Mouse (Mus musculus) spleen, adult 18-20 months (tissue): ENCODE measurements around the gene Umodl1.

Experiments
- DNase-seq, 2 experiments: peaks; one replicate each; pipeline ENCODE4 v3.0.0; 2022; ENCODE audit warnings: mixed read lengths in 2 of 2

Gene Umodl1

GRCm38 (mm10) chr17:30954340-30954739, at the start of gene Umodl1:
TSS of gene Umodl1 (plus strand) at chr17:30954640.
- DNase-seq, result no peak

- no peak for DNase-seq
These were observed 46.9 kb upstream of the Umodl1 start for GRCm38 (mm10) chr17:30907577-30907976.

GRCm38 (mm10) chr17:30910866-30911731, 43.3 kb upstream of the Umodl1 start:
- no peak for DNase-seq

- no peak for DNase-seq
These were observed 42.7 kb upstream of the Umodl1 start for GRCm38 (mm10) chr17:30911732-30912088.

- DNase-seq, result no peak
These were observed 41.9 kb upstream of the Umodl1 start for GRCm38 (mm10) chr17:30912536-30912935.

- no peak for DNase-seq
These were observed 40.2 kb upstream of the Umodl1 start for GRCm38 (mm10) chr17:30914264-30914663.

- DNase-seq, result no peak
These were observed 30.9 kb upstream of the Umodl1 start for GRCm38 (mm10) chr17:30923566-30923965.

GRCm38 (mm10) chr17:30930827-30931226, 23.6 kb upstream of the Umodl1 start:
- DNase-seq, result no peak

GRCm38 (mm10) chr17:30932836-30933235, 21.6 kb upstream of the Umodl1 start:
- no peak for DNase-seq

GRCm38 (mm10) chr17:30935301-30935700, 19.1 kb upstream of the Umodl1 start:
- DNase-seq, result no peak

- DNase-seq, result no peak
These were observed 15.9 kb upstream of the Umodl1 start for GRCm38 (mm10) chr17:30938554-30938953.

- no peak for DNase-seq
These were observed 6.1 kb upstream of the Umodl1 start for GRCm38 (mm10) chr17:30948382-30948781.

- peak in 1 of 2 experiments; percentile 61 for DNase-seq
These were observed 3.7 kb upstream of the Umodl1 start for GRCm38 (mm10) chr17:30950780-30951179.

- no peak for DNase-seq
These were observed 2.8 kb upstream of the Umodl1 start for GRCm38 (mm10) chr17:30951600-30951999.

- no peak for DNase-seq
These were observed 7.6 kb downstream of the Umodl1 start for GRCm38 (mm10) chr17:30961936-30962592.

GRCm38 (mm10) chr17:30962880-30963279, 8.4 kb downstream of the Umodl1 start:
- DNase-seq, result no peak

- DNase-seq, result no peak
These were observed 15.5 kb downstream of the Umodl1 start for GRCm38 (mm10) chr17:30969983-30970382.

- no peak for DNase-seq
These were observed 17.4 kb downstream of the Umodl1 start for GRCm38 (mm10) chr17:30971877-30972276.

GRCm38 (mm10) chr17:30973332-30973731, 18.9 kb downstream of the Umodl1 start:
- DNase-seq, result no peak

- no peak for DNase-seq
These were observed 22.9 kb downstream of the Umodl1 start for GRCm38 (mm10) chr17:30977290-30977689.

- no peak for DNase-seq
These were observed 24.1 kb downstream of the Umodl1 start for GRCm38 (mm10) chr17:30978556-30978955.

GRCm38 (mm10) chr17:30983521-30983920, 29.1 kb downstream of the Umodl1 start:
- DNase-seq, result no peak

- DNase-seq, result no peak
These were observed 35.8 kb downstream of the Umodl1 start for GRCm38 (mm10) chr17:30990254-30990653.

- DNase-seq, result no peak
These were observed 41.9 kb downstream of the Umodl1 start for GRCm38 (mm10) chr17:30996296-30996695.
